Mouse (Mus musculus): ENCODE data around the gene Rfc4. TPM values are rescaled to one million over a fixed set of nuclear protein-coding genes. Genes with fewer than 3 reads are reported as not detected.
"Not testable (repeated sequence)": the region's sequence is repeated elsewhere in the genome, so short reads cannot be mapped to it uniquely, and the experiment has no call there.

The Rfc4 gene
- polyA plus RNA-seq, 1 experiment from 2014 or later, result 136 TPM

DNA sequence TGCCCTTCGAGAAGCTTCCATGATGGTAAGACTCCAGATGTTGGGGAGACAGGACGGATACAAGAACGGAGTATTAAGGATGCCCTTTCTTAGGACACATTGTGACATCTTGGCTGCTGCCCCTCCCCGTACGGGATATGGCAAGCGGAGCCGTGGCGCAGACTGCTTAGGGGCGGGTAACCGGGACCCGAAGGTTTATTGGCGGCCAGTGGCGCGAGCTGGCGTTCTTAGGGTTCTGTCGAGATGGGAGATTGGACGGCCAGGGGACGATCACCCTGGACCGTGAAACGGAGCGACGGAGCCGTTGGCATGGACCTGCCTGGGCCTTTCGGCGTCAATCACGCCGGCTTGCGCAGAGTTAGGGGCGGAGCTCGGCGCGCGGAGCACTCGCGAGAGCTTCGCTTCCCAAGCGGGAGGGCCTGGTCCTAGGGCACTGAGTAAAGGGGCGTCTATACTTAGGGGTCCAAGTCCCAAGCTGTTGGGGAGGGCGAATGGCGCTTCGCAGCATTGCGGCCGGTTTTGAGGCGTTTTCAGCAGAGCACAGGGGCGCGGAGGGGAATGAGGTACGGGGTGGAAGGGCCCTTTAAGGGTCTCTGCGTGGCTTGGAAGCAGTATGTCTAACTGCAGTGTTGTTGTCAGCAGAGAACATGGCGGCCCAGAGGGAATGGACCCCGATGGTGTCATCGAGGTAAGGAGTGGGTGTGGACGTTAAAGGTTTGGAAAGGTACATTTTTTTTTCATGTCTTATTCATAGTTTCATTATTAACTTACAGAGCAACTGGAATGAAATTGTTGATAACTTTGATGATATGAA, 19.4 kb downstream of the Rfc4 start:
- Histone ChIP-seq H3K9me3 (no peaks in the 10 kb centered on the region), H3K4me2 (replicated peaks) (peak overlapping the region; percentile 83), H3K27ac (peak overlapping the region; percentile 97), H3K9ac (peak overlapping the region; percentile 100), H3K36me3 (peaks cover 46% of the 10 kb centered on the region), H3K4me3 (peak overlapping the region; percentile 99), H3K4me1 (peaks cover 31% of the 10 kb centered on the region), H3K27me3 (no peaks in the 10 kb centered on the region)
- peak; percentile 85 for ATAC-seq (ENCODE audit: low FRiP score, low read depth)
- WGBS, result under 1% methylated on average over 52 of the region's 52 CpGs

DNA sequence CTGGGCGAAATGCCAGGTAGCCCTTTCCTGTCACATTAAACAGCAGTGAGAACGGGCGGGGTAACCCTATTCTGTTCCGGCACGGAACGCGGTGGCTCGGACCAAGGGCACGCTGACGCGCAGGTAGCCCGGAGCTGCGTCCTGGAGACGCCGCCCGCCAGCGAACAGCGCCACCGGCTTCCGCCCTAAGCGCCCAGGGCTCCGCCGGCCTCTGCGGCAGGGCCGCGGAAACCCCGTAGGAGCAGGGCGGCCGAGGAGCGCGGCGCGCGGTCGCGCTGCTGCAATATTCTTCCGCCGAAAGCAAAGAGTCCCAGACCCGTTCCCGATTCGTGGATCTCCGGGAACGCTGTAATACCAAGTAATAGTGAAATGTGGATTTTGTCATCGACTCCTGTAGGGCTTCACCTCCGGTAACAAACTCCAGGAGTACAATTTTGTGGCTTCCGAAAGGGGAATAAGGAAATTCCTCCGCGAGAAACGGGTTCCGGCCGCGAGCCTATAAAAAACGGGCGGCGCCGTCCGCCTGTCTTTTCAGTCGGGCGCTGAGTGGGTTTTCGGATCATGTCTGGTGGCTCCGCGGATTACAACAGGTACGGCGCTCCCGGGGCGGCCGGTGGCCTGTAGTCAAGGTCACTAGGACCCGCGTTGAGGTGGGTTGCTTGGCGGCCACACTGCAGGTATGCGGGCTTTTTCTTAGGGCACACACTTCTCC, 20.1 kb downstream of the Rfc4 start, which contains the start of gene Eif4a2:
TSS of gene Eif4a2 (plus strand) at position 214 of the 712 bp plus-strand sequence.
- no peaks in the 10 kb centered on the region for H3K27me3 ChIP-seq
- peak; percentile 89 for ATAC-seq (ENCODE audit: low FRiP score, low read depth)
- WGBS, result under 1% methylated on average over 71 of the region's 71 CpGs

DNA sequence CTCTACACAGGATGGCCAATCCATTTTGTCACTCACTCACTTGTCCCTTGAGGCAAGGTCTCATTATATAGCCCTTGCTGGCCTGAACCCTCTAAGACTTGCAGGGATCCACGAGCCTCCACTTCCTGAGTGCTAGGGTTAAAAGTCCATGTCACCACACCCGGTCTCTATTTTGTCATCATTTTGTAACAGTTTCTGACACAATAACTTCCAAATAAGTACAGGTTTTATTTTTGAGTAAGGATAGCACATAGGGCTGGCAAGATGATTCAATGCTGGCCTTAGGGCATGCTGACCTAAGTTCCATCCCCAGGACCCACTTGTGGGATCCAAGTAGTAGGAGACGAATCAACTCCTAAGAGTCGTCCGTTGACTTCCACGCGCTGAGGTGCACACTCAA, 21.4 kb downstream of the Rfc4 start:
- no peaks in the 10 kb centered on the region for H3K9me3 ChIP-seq
- no peaks in the 10 kb centered on the region for H3K27me3 ChIP-seq
- H3K27ac ChIP-seq, result no peak overlapping the region
- no peak overlapping the region for H3K4me2 ChIP-seq (replicated peaks)
- H3K36me3 ChIP-seq, result peaks cover 25% of the 10 kb centered on the region
- H3K4me1 ChIP-seq, result peaks cover 24% of the 10 kb centered on the region
- ATAC-seq (ENCODE audit: low FRiP score, low read depth), result no peak
- 74% methylated on average over 7 of the region's 7 CpGs for WGBS
- no peak overlapping the region for H3K4me3 ChIP-seq
- H3K9ac ChIP-seq, result no peak overlapping the region

More for the DNA sequence above, 20.1 kb downstream of the Rfc4 start, which contains the start of gene Eif4a2:
- Histone ChIP-seq H3K9ac (peak within 1 kb of the TSS; percentile 100), H3K4me2 (replicated peaks) (peak within 1 kb of the TSS; percentile 83), H3K4me3 (peak within 1 kb of the TSS; percentile 99), H3K27ac (peak within 1 kb of the TSS; percentile 97), H3K9me3 (no peaks in the 10 kb centered on the region), H3K4me1 (peaks cover 28% of the 10 kb centered on the region), H3K36me3 (peaks cover 38% of the 10 kb centered on the region)

DNA sequence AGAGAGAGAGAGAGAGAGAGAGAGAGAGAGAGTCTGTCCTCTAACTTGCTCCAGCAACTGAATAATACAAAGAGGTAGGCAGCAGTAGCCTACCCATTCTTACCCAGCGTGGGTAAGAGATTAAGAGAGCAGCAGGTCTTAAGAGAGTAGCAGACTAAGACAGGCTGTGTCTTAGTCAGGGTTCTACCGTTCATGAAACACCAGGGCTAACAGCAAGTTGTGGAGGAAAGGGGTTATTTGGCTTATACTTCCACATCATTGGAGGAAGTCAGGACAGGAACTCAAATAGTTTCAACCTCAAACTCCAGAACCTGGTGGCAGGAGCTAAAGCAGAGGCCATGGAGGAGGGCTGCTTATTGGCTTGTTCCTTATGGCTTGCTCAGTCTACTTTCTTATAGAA, 23.7 kb downstream of the Rfc4 start:
- no peak for ATAC-seq (ENCODE audit: low FRiP score, low read depth)
- no peak overlapping the region for H3K4me3 ChIP-seq
- H3K4me1 ChIP-seq, result peaks cover 12% of the 10 kb centered on the region
- no peak overlapping the region for H3K9ac ChIP-seq
- no peaks in the 10 kb centered on the region for H3K27me3 ChIP-seq
- H3K4me2 ChIP-seq (replicated peaks), result no peak overlapping the region
- H3K36me3 ChIP-seq, result peaks cover 3% of the 10 kb centered on the region
- no peaks in the 10 kb centered on the region for H3K9me3 ChIP-seq
- WGBS, result 68% methylated on average over 2 of the region's 2 CpGs
- no peak overlapping the region for H3K27ac ChIP-seq

DNA sequence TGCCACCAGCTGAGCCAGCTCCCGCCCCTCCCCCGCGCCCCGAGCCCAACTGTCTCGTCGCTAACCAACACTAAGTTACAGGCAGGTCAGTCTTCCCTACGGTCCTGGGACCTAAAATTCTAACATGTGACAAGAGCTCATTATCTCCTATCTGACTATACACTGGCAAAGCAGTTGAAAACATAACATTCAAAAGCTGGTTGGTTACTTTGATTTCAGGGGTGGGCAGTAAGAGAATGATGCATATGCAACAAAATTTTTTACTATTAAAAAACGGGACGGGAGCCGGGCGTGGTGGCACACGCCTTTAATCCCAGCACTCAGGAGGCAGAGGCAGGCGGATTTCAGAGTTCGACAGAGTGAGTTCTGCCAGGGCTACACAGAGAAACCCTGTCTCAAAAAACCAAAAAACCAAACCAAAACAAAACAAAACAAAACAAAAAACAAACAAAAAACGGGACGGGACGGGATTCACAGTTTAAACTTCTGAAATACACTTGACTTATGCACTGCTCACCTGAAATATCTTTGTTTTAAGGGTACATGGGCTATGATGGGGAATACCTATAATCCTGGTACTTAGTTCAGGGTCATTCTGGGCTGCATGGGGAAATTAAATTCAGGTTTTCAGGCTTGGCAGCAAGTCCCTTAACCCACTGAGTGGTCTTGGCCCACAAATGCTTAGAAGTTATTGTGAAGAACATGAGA, 24.3 kb downstream of the Rfc4 start:
- Histone ChIP-seq H3K4me2 (replicated peaks) (peak overlapping the region; percentile 64), H3K4me3 (peak overlapping the region; percentile 42), H3K9me3 (no peaks in the 10 kb centered on the region), H3K36me3 (no peaks in the 10 kb centered on the region), H3K4me1 (peaks cover 12% of the 10 kb centered on the region), H3K27ac (no peak overlapping the region), H3K9ac (peak overlapping the region; percentile 66), H3K27me3 (no peaks in the 10 kb centered on the region)
- 41% methylated on average over 17 of the region's 17 CpGs for WGBS
- no peak for ATAC-seq (ENCODE audit: low FRiP score, low read depth)

DNA sequence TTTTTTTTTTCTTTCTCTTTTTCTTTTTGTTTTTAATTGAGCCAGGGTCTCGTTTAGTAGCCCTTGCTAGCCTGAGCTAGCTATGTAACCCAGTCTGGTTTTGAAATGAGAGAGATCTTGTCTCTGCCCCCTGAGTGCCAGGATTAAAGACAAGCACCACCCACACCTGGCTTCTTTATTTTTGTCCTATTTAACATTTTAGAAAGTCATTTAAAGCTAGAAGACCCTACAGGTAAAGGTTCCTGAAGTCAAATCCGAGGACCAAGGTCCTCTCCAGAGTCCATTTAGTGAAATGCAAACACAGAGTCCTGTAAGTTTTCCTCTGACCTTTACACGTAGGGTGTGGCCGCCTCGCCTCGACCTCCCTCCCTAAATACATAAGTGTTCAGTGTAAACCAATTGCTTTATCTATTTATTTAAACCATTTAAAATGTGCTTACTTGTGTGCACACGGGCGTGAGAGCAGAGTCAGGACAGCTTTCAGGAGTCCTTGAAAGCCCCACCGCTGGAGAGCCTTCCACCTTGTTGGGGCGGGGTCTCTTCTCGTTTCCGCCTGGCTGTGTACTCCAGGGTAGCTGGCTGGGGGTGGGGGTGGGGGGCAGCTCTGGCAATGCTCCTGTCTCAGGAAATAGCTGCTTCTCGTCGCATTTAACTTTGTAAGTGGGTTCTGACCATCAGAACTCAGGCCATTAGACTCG, 25.0 kb downstream of the Rfc4 start:
- Histone ChIP-seq H3K4me2 (replicated peaks) (peak overlapping the region; percentile 64), H3K36me3 (no peaks in the 10 kb centered on the region), H3K9ac (peak overlapping the region; percentile 66), H3K9me3 (no peaks in the 10 kb centered on the region), H3K4me1 (peaks cover 12% of the 10 kb centered on the region), H3K27ac (no peak overlapping the region), H3K4me3 (peak overlapping the region; percentile 42), H3K27me3 (no peaks in the 10 kb centered on the region)
- 10% methylated on average over 15 of the region's 15 CpGs for WGBS
- no peak for ATAC-seq (ENCODE audit: low FRiP score, low read depth)

DNA sequence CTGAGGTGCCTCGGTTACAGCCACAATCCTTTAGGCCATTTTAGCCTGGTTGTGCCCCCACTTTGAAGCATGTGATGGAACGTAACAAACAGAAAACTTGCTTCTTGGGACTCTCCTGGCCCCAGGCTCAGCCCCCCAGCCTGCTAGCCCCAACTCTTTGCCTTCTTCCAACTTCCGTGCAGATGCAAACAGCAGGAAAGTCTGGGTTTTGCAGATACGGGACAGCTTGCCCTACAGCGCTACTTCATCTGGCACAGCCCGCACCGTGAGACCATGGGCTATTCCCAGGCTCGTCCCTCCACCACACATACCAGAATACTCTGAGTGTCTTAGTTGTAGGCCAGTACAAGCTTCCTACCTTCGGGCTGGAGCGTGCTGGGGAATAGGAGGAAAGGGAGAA, 26.9 kb downstream of the Rfc4 start:
- no peaks in the 10 kb centered on the region for H3K36me3 ChIP-seq
- peak overlapping the region; percentile 65 for H3K9ac ChIP-seq
- 13% methylated on average over 10 of the region's 10 CpGs for WGBS
- no peaks in the 10 kb centered on the region for H3K27me3 ChIP-seq
- no peak; the same call in 1 of the 2 replicates for ATAC-seq (ENCODE audit: low FRiP score, low read depth)
- H3K4me1 ChIP-seq, result peaks cover 12% of the 10 kb centered on the region
- peak overlapping the region; percentile 42 for H3K4me3 ChIP-seq
- H3K27ac ChIP-seq, result no peak overlapping the region
- no peaks in the 10 kb centered on the region for H3K9me3 ChIP-seq
- H3K4me2 ChIP-seq (replicated peaks), result peak overlapping the region; percentile 66

DNA sequence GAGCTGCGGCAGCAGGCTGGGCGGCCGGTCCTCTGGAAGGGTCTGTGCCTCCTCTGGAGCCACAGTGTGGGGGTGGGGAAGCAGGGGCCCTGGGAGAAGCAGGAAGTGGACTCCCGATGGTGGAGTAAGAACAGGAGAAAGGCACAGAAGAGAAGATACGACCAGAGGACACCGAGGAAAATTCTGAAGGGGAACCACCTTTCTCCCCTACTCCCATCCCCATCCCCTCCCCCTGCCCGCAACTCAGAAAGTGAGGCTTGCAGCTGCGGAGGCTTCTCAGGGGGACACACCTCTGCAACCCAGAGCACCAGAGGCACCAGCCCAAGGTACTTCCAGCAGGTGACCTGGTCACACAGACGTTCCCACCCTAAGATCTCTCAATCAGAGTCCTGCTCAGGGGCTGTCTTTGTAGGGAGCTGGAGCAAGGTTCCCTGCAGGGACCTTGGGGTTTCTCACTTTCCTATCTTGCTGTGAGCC, 27.4 kb downstream of the Rfc4 start:
- peak overlapping the region; percentile 66 for H3K4me2 ChIP-seq (replicated peaks)
- no peaks in the 10 kb centered on the region for H3K36me3 ChIP-seq
- WGBS, result 0% methylated on average over 9 of the region's 9 CpGs
- peak overlapping the region; percentile 65 for H3K9ac ChIP-seq
- peak; percentile 65; the same call in 1 of the 2 replicates for ATAC-seq (ENCODE audit: low FRiP score, low read depth)
- H3K9me3 ChIP-seq, result no peaks in the 10 kb centered on the region
- no peak overlapping the region for H3K27ac ChIP-seq
- H3K27me3 ChIP-seq, result no peaks in the 10 kb centered on the region
- H3K4me1 ChIP-seq, result peaks cover 12% of the 10 kb centered on the region
- peak overlapping the region; percentile 42 for H3K4me3 ChIP-seq

DNA sequence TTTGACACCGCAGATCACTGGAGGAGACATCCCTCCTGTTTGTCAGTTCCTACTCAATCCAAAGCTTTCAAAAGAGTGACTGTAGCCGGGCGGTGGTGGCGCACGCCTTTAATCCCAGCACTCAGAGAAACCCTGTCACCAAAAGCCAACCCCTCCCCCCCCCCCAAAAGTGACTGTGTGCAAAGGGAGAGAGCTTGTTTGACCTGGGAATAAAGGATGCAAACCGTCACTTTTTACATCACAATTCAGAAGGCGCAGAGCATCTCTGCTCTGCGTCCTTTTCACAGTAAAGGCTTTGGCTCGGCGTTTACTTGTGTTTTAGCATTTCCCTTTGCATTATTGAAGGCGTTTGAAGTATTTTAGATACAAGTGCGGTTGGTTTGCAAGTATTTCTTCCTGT, 27.9 kb downstream of the Rfc4 start:
- H3K4me1 ChIP-seq, result peaks cover 12% of the 10 kb centered on the region
- no peak for ATAC-seq (ENCODE audit: low FRiP score, low read depth)
- H3K4me3 ChIP-seq, result peak overlapping the region; percentile 42
- WGBS, result 11% methylated on average over 12 of the region's 12 CpGs
- H3K27ac ChIP-seq, result no peak overlapping the region
- H3K9ac ChIP-seq, result peak overlapping the region; percentile 65
- H3K36me3 ChIP-seq, result no peaks in the 10 kb centered on the region
- H3K27me3 ChIP-seq, result no peaks in the 10 kb centered on the region
- H3K4me2 ChIP-seq (replicated peaks), result peak overlapping the region; percentile 66
- no peaks in the 10 kb centered on the region for H3K9me3 ChIP-seq

DNA sequence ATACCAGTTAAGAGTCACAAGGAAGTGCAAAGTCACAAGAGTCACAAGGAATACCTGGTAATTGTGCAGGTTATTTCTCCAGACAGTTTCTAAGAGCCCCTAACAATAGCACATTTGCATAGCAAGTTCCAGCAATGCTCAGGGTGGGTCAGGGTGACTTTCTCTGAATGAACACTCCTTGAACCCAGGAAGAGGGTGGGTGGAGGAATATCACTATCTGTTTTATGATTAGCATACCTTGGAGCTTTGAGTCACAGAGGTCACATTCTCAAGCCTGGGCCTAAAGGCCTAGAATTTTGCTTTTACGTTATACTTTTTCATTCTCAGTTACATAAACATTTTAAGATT, 29.5 kb downstream of the Rfc4 start:
- H3K9ac ChIP-seq; H3K27me3 ChIP-seq; H3K4me3 ChIP-seq; H3K36me3 ChIP-seq; H3K27ac ChIP-seq; H3K9me3 ChIP-seq; ATAC-seq (ENCODE audit: low FRiP score, low read depth); H3K4me2 ChIP-seq (replicated peaks): not testable (repeated sequence)
- 93% methylated on average over 1 of the region's 1 CpGs for WGBS
- H3K4me1 ChIP-seq, result peaks cover 12% of the 10 kb centered on the region

DNA sequence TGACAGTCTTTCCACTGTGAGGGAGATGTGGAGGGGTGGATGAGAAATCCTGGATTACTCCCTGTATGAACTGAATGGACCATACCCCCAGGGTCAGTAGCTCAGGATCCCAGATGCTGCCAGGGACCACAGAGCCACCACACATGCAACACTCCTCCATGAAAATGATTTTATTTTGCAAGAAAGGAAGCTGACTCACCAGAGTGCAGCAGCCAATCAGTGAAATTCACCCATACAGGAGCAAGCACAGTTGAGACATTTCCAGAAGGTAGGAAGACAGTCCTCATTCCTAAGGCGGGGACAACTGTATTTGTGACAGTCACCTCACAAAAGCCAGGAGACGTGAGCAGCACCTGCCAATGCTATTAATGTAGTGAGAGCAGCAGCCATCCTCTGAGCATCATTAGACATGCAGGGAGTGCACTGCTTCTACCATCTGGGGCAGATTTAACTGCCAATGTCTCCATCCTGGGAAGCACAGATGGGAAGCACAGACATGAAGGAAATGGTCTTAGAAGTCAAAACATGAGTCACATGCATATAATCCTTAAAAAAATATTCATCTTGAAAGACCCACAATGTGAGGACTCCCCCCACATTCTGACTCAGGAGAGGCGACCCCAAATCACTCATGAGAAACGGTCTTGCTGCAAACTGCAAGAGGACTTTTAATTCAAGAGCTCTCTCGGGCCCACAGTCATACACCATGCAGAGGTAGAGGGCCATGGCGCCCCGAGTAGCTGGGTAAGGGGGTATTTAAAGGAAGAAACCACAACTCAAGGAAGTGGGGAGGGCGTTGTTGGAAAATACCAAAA, 30.0 kb downstream of the Rfc4 start:
- not testable (repeated sequence) for H3K4me2 ChIP-seq (replicated peaks); H3K9ac ChIP-seq; H3K9me3 ChIP-seq; H3K27me3 ChIP-seq; H3K27ac ChIP-seq; H3K36me3 ChIP-seq; H3K4me3 ChIP-seq; ATAC-seq (ENCODE audit: low FRiP score, low read depth)
- WGBS, result 79% methylated on average over 8 of the region's 8 CpGs
- H3K4me1 ChIP-seq, result peaks cover 12% of the 10 kb centered on the region

Measured in limb, embryonic 13.5 days (tissue).